Mouse (Mus musculus): ENCODE measurements around the gene Mex3d.

- no peak for TF ChIP-seq FLI1 (IDR thresholded peaks at IDR 0.05; ENCODE audit: low read length)
- no peak for TF ChIP-seq GATA1 (IDR thresholded peaks at IDR 0.05; ENCODE audit: borderline replicate concordance, low read length)
Measured at GRCm38 (mm10) chr10:80341026-80341425, 46.4 kb downstream of the Mex3d start.
